Comparison of ENCODE assay signal across 9 mouse cellular contexts in genomic region chr1:75318301-75318700, GRCm38 (mm10). TPM values are rescaled to one million over a fixed set of nuclear protein-coding genes. Genes with fewer than 3 reads are reported as not detected.
DNase-seq lines count a peak whose midpoint lies in the region; ATAC-seq and TF ChIP-seq lines count a peak whose summit lies in the region.
"Had no signal": no experiment of that assay in that cellular context is flagged by ENCODE, and none has a peak within 500 bp of the region (broad histone marks: within the 10 kb centered on the region; RNA-seq: fewer than 3 reads in every experiment).

No protein-coding gene starts in this region.

- WGBS in heart, embryonic 11.5 days (ENCODE audit: insufficient replicate concordance): 68% methylated on average over 3 of the region's 3 CpGs
- WGBS in heart, embryonic 16.5 days: 59% methylated on average over 3 of the region's 3 CpGs
- 54% methylated on average over 3 of the region's 3 CpGs for WGBS in liver, embryonic 16.5 days (ENCODE audit: insufficient replicate concordance)

- intact Hi-C loops in left cerebral cortex, postnatal 10 days (cut with DNase I): no loop called here

- H3K4me3 ChIP-seq in heart, embryonic 11.5 days (ENCODE audit: low read depth, low read length): peak overlapping the region; percentile 10; the same call in 1 of the 2 replicates
- H3K4me3 ChIP-seq in G1E (ENCODE audit: low read depth, low read length): peak overlapping the region; percentile 78; the same call in 1 of the 2 replicates
- peak overlapping the region; percentile 29 for H3K4me3 ChIP-seq in heart, embryonic 16.5 days (ENCODE audit: low read length)
- peak overlapping the region; percentile 88 for H3K4me3 ChIP-seq in liver, embryonic 16.5 days (ENCODE audit: low read depth, low read length)

- no peak for DNase-seq in heart, adult 18-20 months
- DNase-seq in G1E (ENCODE audit: low spot score): no peak
- DNase-seq in embryo, embryonic 11 days: no peak
- no peak for DNase-seq in layer of hippocampus, adult 18-20 months (ENCODE audit: low spot score in 2 of 2)
- no peak for DNase-seq in left cerebral cortex, postnatal 10 days (ENCODE audit: extremely low spot score in 1 of 2, low spot score in 2 of 2)

- H3K27me3 ChIP-seq in heart, embryonic 11.5 days (ENCODE audit: control insufficient read depth, insufficient read depth, low read length): no peaks in the 10 kb centered on the region
- no peaks in the 10 kb centered on the region for H3K27me3 ChIP-seq in G1E (ENCODE audit: insufficient read depth, low read length)
- no peaks in the 10 kb centered on the region for H3K27me3 ChIP-seq in heart, embryonic 16.5 days (ENCODE audit: control insufficient read depth, insufficient read depth, low read length)
- H3K27me3 ChIP-seq in liver, embryonic 16.5 days (ENCODE audit: control insufficient read depth, insufficient read depth, low read depth, low read length): no peaks in the 10 kb centered on the region

- no peak for ATAC-seq in heart, embryonic 11.5 days (replicated peaks; ENCODE audit: insufficient number of reproducible peaks, low FRiP score, low TSS enrichment)
- no peak for ATAC-seq in G1E (ENCODE audit: extremely low read depth, insufficient number of reproducible peaks, low FRiP score, poor library complexity, severe bottlenecking)
- no peak for ATAC-seq in heart, embryonic 16.5 days (replicated peaks; ENCODE audit: extremely low read depth, insufficient read depth, low FRiP score)
- ATAC-seq in liver, embryonic 16.5 days (ENCODE audit: low read depth): no peak

- peak overlapping the region; percentile 58 for H3K4me2 ChIP-seq in heart, embryonic 11.5 days
- peak overlapping the region; percentile 50 for H3K4me2 ChIP-seq in heart, embryonic 16.5 days (ENCODE audit: low read depth, low read length)
- H3K4me2 ChIP-seq in liver, embryonic 16.5 days (ENCODE audit: low read depth, low read length): peak overlapping the region; percentile 96

- no peaks in the 10 kb centered on the region for H3K9me3 ChIP-seq in heart, embryonic 11.5 days (replicated peaks; ENCODE audit: control insufficient read depth, low read length)
- H3K9me3 ChIP-seq in G1E (replicated peaks): no peaks in the 10 kb centered on the region
- no peaks in the 10 kb centered on the region for H3K9me3 ChIP-seq in heart, embryonic 16.5 days (replicated peaks; ENCODE audit: control insufficient read depth, low read length)
- H3K9me3 ChIP-seq in liver, embryonic 16.5 days (replicated peaks; ENCODE audit: control insufficient read depth, low read length): no peaks in the 10 kb centered on the region

- peaks cover 7% of the 10 kb centered on the region; the same call in 1 of the 2 replicates for H3K4me1 ChIP-seq in heart, embryonic 11.5 days (ENCODE audit: control insufficient read depth, insufficient read depth, low read length)
- H3K4me1 ChIP-seq in G1E (ENCODE audit: insufficient read depth, low read depth, low read length): peaks cover 56% of the 10 kb centered on the region
- H3K4me1 ChIP-seq in heart, embryonic 16.5 days (ENCODE audit: control insufficient read depth, insufficient read depth, low read length): peaks cover 8% of the 10 kb centered on the region
- peaks cover 17% of the 10 kb centered on the region for H3K4me1 ChIP-seq in liver, embryonic 16.5 days (ENCODE audit: control insufficient read depth, low read depth, low read length)

- peak overlapping the region; percentile 39 for H3K9ac ChIP-seq in heart, embryonic 11.5 days (ENCODE audit: low read depth, low read length)
- H3K9ac ChIP-seq in heart, embryonic 16.5 days (ENCODE audit: low read length): peak overlapping the region; percentile 45
- H3K9ac ChIP-seq in liver, embryonic 16.5 days (ENCODE audit: low read depth, low read length): peak overlapping the region; percentile 52

- peaks cover 9% of the 10 kb centered on the region for H3K36me3 ChIP-seq in heart, embryonic 11.5 days (ENCODE audit: control insufficient read depth, insufficient read depth, low read length)
- H3K36me3 ChIP-seq in G1E (replicated peaks): peaks cover 28% of the 10 kb centered on the region
- peaks cover 14% of the 10 kb centered on the region for H3K36me3 ChIP-seq in heart, embryonic 16.5 days (ENCODE audit: control insufficient read depth, insufficient read depth)
- no peaks in the 10 kb centered on the region; the same call in 1 of the 2 replicates for H3K36me3 ChIP-seq in liver, embryonic 16.5 days (ENCODE audit: control insufficient read depth, insufficient read depth)

- peak overlapping the region; percentile 50; the same call in 1 of the 2 replicates for H3K27ac ChIP-seq in heart, embryonic 11.5 days (ENCODE audit: low read depth, low read length)
- peak overlapping the region; percentile 40 for H3K27ac ChIP-seq in heart, embryonic 16.5 days (ENCODE audit: low read length)
- H3K27ac ChIP-seq in liver, embryonic 16.5 days (ENCODE audit: low read length): peak overlapping the region; percentile 73
- H3K27ac ChIP-seq: kidney, postnatal 0 days had no signal

- TF ChIP-seq CTCF in G1E (IDR thresholded peaks at IDR 0.05; ENCODE audit: low read depth, low read length): no peak

RNA-seq across cellular contexts. Expression of gene Dnpep, which starts 0.5 kb away (rescaled TPM):
- 119 and 121 TPM in 2 replicates for polyA plus RNA-seq in heart, embryonic 11.5 days (2014; fragmentation: Nextera tagmentation; extraction: Ambion mirVana)
- 10 to 100 TPM; 80.9 to 88.3 TPM for total RNA-seq in heart, adult 18-20 months (2021)
- total RNA-seq in G1E (2014; fragmentation: Nextera tagmentation) (56.3 and 73.7 TPM in 2 replicates), G1E (2017) (38.7 and 47.2 TPM in 2 replicates)
- 69.4 and 79.0 TPM in 2 replicates for polyA plus RNA-seq in G1E (2012)
- 129 and 131 TPM in 2 replicates for polyA plus RNA-seq in heart, embryonic 16.5 days (2015; fragmentation: Nextera tagmentation; extraction: Ambion mirVana)
- 52.4 and 52.7 TPM in 2 replicates for polyA plus RNA-seq in liver, embryonic 16.5 days (2015; fragmentation: Nextera tagmentation; extraction: Ambion mirVana)
- 10 to 100 TPM; 49.2 to 50.0 TPM for total RNA-seq in layer of hippocampus, adult 18-20 months (2021)
- total RNA-seq in left cerebral cortex, postnatal 10 days (2021): 10 to 100 TPM; 60.6 to 67.1 TPM

RNA-seq across cellular contexts. Expression of gene Resp18, which starts 40.1 kb away (rescaled TPM):
- 0.30 TPM in 1 of 2 replicates, not detected in the other for polyA plus RNA-seq in heart, embryonic 11.5 days (2014; fragmentation: Nextera tagmentation; extraction: Ambion mirVana)
- not detected for total RNA-seq in heart, adult 18-20 months (2021)
- total RNA-seq in G1E (2014; fragmentation: Nextera tagmentation) (not detected in 2 replicates), G1E (2017) (not detected in 2 replicates)
- polyA plus RNA-seq in G1E (2012): not detected in 2 replicates
- 0.76 TPM in 1 of 2 replicates, not detected in the other for polyA plus RNA-seq in heart, embryonic 16.5 days (2015; fragmentation: Nextera tagmentation; extraction: Ambion mirVana)
- 0.15 TPM in 1 of 2 replicates, not detected in the other for polyA plus RNA-seq in liver, embryonic 16.5 days (2015; fragmentation: Nextera tagmentation; extraction: Ambion mirVana)
- 100 to 1,000 TPM; 104 to 114 TPM for total RNA-seq in layer of hippocampus, adult 18-20 months (2021)
- total RNA-seq in left cerebral cortex, postnatal 10 days (2021): 10 to 100 TPM; 72.5 to 81.7 TPM
- polyA plus RNA-seq: kidney, postnatal 0 days had no signal

RNA-seq across cellular contexts. Expression of gene Des, which starts 41.8 kb away (rescaled TPM):
- polyA plus RNA-seq in heart, embryonic 11.5 days (2014; fragmentation: Nextera tagmentation; extraction: Ambion mirVana): 428 and 477 TPM in 2 replicates
- total RNA-seq in heart, adult 18-20 months (2021): 1,000 to 10,000 TPM; 1,347 to 1,386 TPM
- 12.9 and 19.0 TPM in 2 replicates for total RNA-seq in G1E (2014; fragmentation: Nextera tagmentation)
- total RNA-seq in G1E (2017): 3.4 and 5.6 TPM in 2 replicates
- 12.7 and 13.8 TPM in 2 replicates for polyA plus RNA-seq in G1E (2012)
- 469 and 480 TPM in 2 replicates for polyA plus RNA-seq in heart, embryonic 16.5 days (2015; fragmentation: Nextera tagmentation; extraction: Ambion mirVana)
- polyA plus RNA-seq in liver, embryonic 16.5 days (2015; fragmentation: Nextera tagmentation; extraction: Ambion mirVana): 7.2 and 13.9 TPM in 2 replicates
- under 1 TPM; 0.48 to 0.69 TPM for total RNA-seq in layer of hippocampus, adult 18-20 months (2021)
- 1 to 10 TPM; 1.5 TPM for total RNA-seq in left cerebral cortex, postnatal 10 days (2021)

RNA-seq across cellular contexts. Expression of gene Ptprn, which starts 54.0 kb away (rescaled TPM):
- polyA plus RNA-seq in heart, embryonic 11.5 days (2014; fragmentation: Nextera tagmentation; extraction: Ambion mirVana): 0.51 and 0.74 TPM in 2 replicates
- total RNA-seq in heart, adult 18-20 months (2021): 1 to 10 TPM; 1.2 to 2.0 TPM
- total RNA-seq in G1E (2014; fragmentation: Nextera tagmentation) (not detected in 2 replicates), G1E (2017) (0.11 TPM in 1 of 2 replicates, not detected in the other)
- polyA plus RNA-seq in G1E (2012): 0.03 and 0.08 TPM in 2 replicates
- 0.44 and 0.62 TPM in 2 replicates for polyA plus RNA-seq in heart, embryonic 16.5 days (2015; fragmentation: Nextera tagmentation; extraction: Ambion mirVana)
- 0.04 and 0.11 TPM in 2 replicates for polyA plus RNA-seq in liver, embryonic 16.5 days (2015; fragmentation: Nextera tagmentation; extraction: Ambion mirVana)
- total RNA-seq in layer of hippocampus, adult 18-20 months (2021): 100 to 1,000 TPM; 399 to 401 TPM
- total RNA-seq in left cerebral cortex, postnatal 10 days (2021): 100 to 1,000 TPM; 257 to 262 TPM

RNA-seq across cellular contexts. Expression of gene Speg, which starts 56.8 kb away (rescaled TPM):
- polyA plus RNA-seq in heart, embryonic 11.5 days (2014; fragmentation: Nextera tagmentation; extraction: Ambion mirVana): 60.7 and 66.5 TPM in 2 replicates
- total RNA-seq in heart, adult 18-20 months (2021): 100 to 1,000 TPM; 115 TPM
- total RNA-seq in G1E (2014; fragmentation: Nextera tagmentation) (1.9 and 7.7 TPM in 2 replicates), G1E (2017) (1.9 and 2.3 TPM in 2 replicates)
- 10.3 and 12.6 TPM in 2 replicates for polyA plus RNA-seq in G1E (2012)
- 41.1 and 46.4 TPM in 2 replicates for polyA plus RNA-seq in heart, embryonic 16.5 days (2015; fragmentation: Nextera tagmentation; extraction: Ambion mirVana)
- 7.6 and 8.0 TPM in 2 replicates for polyA plus RNA-seq in liver, embryonic 16.5 days (2015; fragmentation: Nextera tagmentation; extraction: Ambion mirVana)
- total RNA-seq in layer of hippocampus, adult 18-20 months (2021): 100 to 1,000 TPM; 168 to 178 TPM
- 100 to 1,000 TPM; 182 to 186 TPM for total RNA-seq in left cerebral cortex, postnatal 10 days (2021)

Comparison
In these comparisons a context has a peak if more than half of its experiments do, and no peak if none do; other contexts are left out.
1. H3K4me3 ChIP-seq: peak in every context shown above with its lines; median percentile 88 in liver, embryonic 16.5 days; 78 in G1E; 29 in heart, embryonic 16.5 days; 10 in heart, embryonic 11.5 days.
2. RNA of gene Resp18, which starts 40.1 kb away (total RNA-seq): 104 to 114 TPM in layer of hippocampus, adult 18-20 months and 72.5 to 81.7 TPM in left cerebral cortex, postnatal 10 days; not detected in G1E and not detected in heart, adult 18-20 months; every median in the first group is over 10 times any median in the second.
3. RNA of gene Des, which starts 41.8 kb away (total RNA-seq): 1,347 to 1,386 TPM in heart, adult 18-20 months; 3.4 to 19.0 TPM in G1E, 1.5 TPM in left cerebral cortex, postnatal 10 days and 0.48 to 0.69 TPM in layer of hippocampus, adult 18-20 months; every median in the first group is over 10 times any median in the second.
4. Peak in every context shown above with its lines, with median percentiles within 50 percentile points of each other: H3K27ac ChIP-seq, H3K4me2 ChIP-seq and H3K9ac ChIP-seq.